Mouse (Mus musculus) brain, embryonic 14.5 days (tissue): ENCODE data around the gene Pde4d.

Experiments used
- CTCF ChIP-seq: fragments of 200-500 bp; IDR thresholded peaks from 2 replicates; pipeline ENCODE4 v1.5.1; 2012; ENCODE audit warnings: inconsistent platforms, mild to moderate bottlenecking, moderate library complexity, borderline replicate concordance; ENCODE audit not compliant: insufficient read depth, insufficient read length; ENCODE audit errors: extremely low read depth
- POLR2A ChIP-seq: fragments of 200-500 bp; IDR thresholded peaks from 2 replicates; pipeline ENCODE4 v1.6.1; 2012; ENCODE audit warnings: mild to moderate bottlenecking, inconsistent platforms, borderline replicate concordance; ENCODE audit not compliant: poor library complexity, insufficient read depth, insufficient read length, severe bottlenecking; ENCODE audit errors: extremely low read depth

- no peak for TF ChIP-seq CTCF
- no peak for TF ChIP-seq POLR2A
Measured at GRCm38 (mm10) chr13:109427541-109427940, 977.8 kb downstream of the Pde4d start.
